Mouse (Mus musculus) G1E-ER4 (cell line): ENCODE results near the gene Lin52. TPM values are rescaled to one million over a fixed set of nuclear protein-coding genes. Genes with fewer than 3 reads are reported as not detected.

Experiments
- GATA1 ChIP-seq: IDR thresholded peaks from one replicate; pipeline ENCODE4 v1.8.0; 2012; ENCODE audit warnings: low read length, inconsistent platforms
- polyA plus RNA-seq: library from polyadenylated mRNA; stranded (reverse); fragments of >175 nt; gene quantifications from 2 replicates; pipeline ENCODE4 v1.2.3, GENCODE M21; 2012

Gene Lin52
- 0.38 and 0.50 TPM in 2 replicates for polyA plus RNA-seq

- no peak for TF ChIP-seq GATA1
These were observed at the start of gene Lin52, which contains the start of gene Aldh6a1 for GRCm38 (mm10) chr12:84450718-84451646. Gene Lin52, plus strand, starts transcription at chr12:84451422. Gene Aldh6a1, minus strand, starts transcription at chr12:84451004.

- no peak for TF ChIP-seq GATA1
These were observed 48.3 kb upstream of the Lin52 start for GRCm38 (mm10) chr12:84402923-84403322.

- no peak for TF ChIP-seq GATA1
These were observed 46.7 kb upstream of the Lin52 start for GRCm38 (mm10) chr12:84404541-84404940.

- TF ChIP-seq GATA1: no peak
These were observed 44.0 kb upstream of the Lin52 start for GRCm38 (mm10) chr12:84407259-84407658.

GRCm38 (mm10) chr12:84407874-84408818, 43.1 kb upstream of the Lin52 start:
- no peak for TF ChIP-seq GATA1

- no peak for TF ChIP-seq GATA1
These were observed 42.3 kb upstream of the Lin52 start, which contains the start of the genes Entpd5 and Bbof1 for GRCm38 (mm10) chr12:84408819-84409507. Gene Entpd5, minus strand, starts transcription at chr12:84409029. Gene Bbof1, plus strand, starts transcription at chr12:84409071.

- TF ChIP-seq GATA1: no peak
These were observed 34.2 kb upstream of the Lin52 start, which contains the start of gene Rnf113a2 for GRCm38 (mm10) chr12:84416834-84417604. Gene Rnf113a2, plus strand, starts transcription at chr12:84417196.

GRCm38 (mm10) chr12:84417605-84417922, 33.7 kb upstream of the Lin52 start:
- no peak for TF ChIP-seq GATA1

- no peak for TF ChIP-seq GATA1
These were observed 27.2 kb upstream of the Lin52 start for GRCm38 (mm10) chr12:84423990-84424389.

GRCm38 (mm10) chr12:84429825-84430224, 21.4 kb upstream of the Lin52 start:
- no peak for TF ChIP-seq GATA1

- TF ChIP-seq GATA1: no peak
These were observed 12.5 kb upstream of the Lin52 start for GRCm38 (mm10) chr12:84438697-84439096.

GRCm38 (mm10) chr12:84442526-84442925, 8.7 kb upstream of the Lin52 start:
- no peak for TF ChIP-seq GATA1

GRCm38 (mm10) chr12:84447386-84447785, 3.8 kb upstream of the Lin52 start:
- no peak for TF ChIP-seq GATA1

- TF ChIP-seq GATA1: no peak
These were observed 3.0 kb upstream of the Lin52 start for GRCm38 (mm10) chr12:84448181-84448580.
